Mouse (Mus musculus) heart, adult 11 months (tissue): ENCODE measurements at regions not wholly inside any gene's neighbourhood (a gene's known extent, or its start where the extent isn't known, plus 50 kb on each side); places are given as distances from the start of the nearest gene placed in this dataset.

ENCODE experiments used
- DNase-seq: peaks from one replicate; pipeline ENCODE4 v3.0.0; 2022

- no peak for DNase-seq
Observed at GRCm38 (mm10) chr1:61050346-61050745, 72.6 kb downstream of the Icos start.

GRCm38 (mm10) chr1:61053676-61054075 is 75.9 kb downstream of the Icos start:
- no peak for DNase-seq

GRCm38 (mm10) chr1:61054391-61054790 is 76.7 kb downstream of the Icos start:
- no peak for DNase-seq

GRCm38 (mm10) chr1:61055176-61055575 is 77.4 kb downstream of the Icos start:
- DNase-seq, result no peak

GRCm38 (mm10) chr1:61059910-61060536 is 82.3 kb downstream of the Icos start:
- no peak for DNase-seq

- DNase-seq, result no peak
Observed at GRCm38 (mm10) chr1:61061892-61062460, 84.2 kb downstream of the Icos start.

GRCm38 (mm10) chr1:61068112-61068511 is 90.4 kb downstream of the Icos start:
- DNase-seq, result no peak

GRCm38 (mm10) chr1:61074127-61074526 is 96.4 kb downstream of the Icos start:
- DNase-seq, result no peak

GRCm38 (mm10) chr1:61075335-61075734 is 97.6 kb downstream of the Icos start:
- no peak for DNase-seq

- no peak for DNase-seq
Observed at GRCm38 (mm10) chr1:61084732-61085131, 107.0 kb downstream of the Icos start.

GRCm38 (mm10) chr1:61086811-61087210 is 109.1 kb downstream of the Icos start:
- DNase-seq, result no peak

- no peak for DNase-seq
Observed at GRCm38 (mm10) chr1:61090801-61091200, 113.1 kb downstream of the Icos start.

- no peak for DNase-seq
Observed at GRCm38 (mm10) chr1:61095481-61096165, 117.9 kb downstream of the Icos start.

- DNase-seq, result no peak
Observed at GRCm38 (mm10) chr1:61099341-61099740, 121.6 kb downstream of the Icos start.

- no peak for DNase-seq
Observed at GRCm38 (mm10) chr1:61101679-61102078, 124.0 kb downstream of the Icos start.

GRCm38 (mm10) chr1:61102346-61102745 is 124.6 kb downstream of the Icos start:
- no peak for DNase-seq

- no peak for DNase-seq
Observed at GRCm38 (mm10) chr1:61103581-61103980, 125.9 kb downstream of the Icos start.

GRCm38 (mm10) chr1:61111731-61112309 is 134.1 kb downstream of the Icos start:
- no peak for DNase-seq

- no peak for DNase-seq
Observed at GRCm38 (mm10) chr1:61117535-61117934, 139.8 kb downstream of the Icos start.

- DNase-seq, result no peak
Observed at GRCm38 (mm10) chr1:61118071-61118470, 140.3 kb downstream of the Icos start.

- DNase-seq, result no peak
Observed at GRCm38 (mm10) chr1:61121480-61121879, 143.8 kb downstream of the Icos start.

GRCm38 (mm10) chr1:61125127-61125526 is 147.4 kb downstream of the Icos start:
- no peak for DNase-seq

GRCm38 (mm10) chr1:61135597-61136545 is 158.1 kb downstream of the Icos start:
- DNase-seq, result no peak
